Mouse (Mus musculus): Measurements from ENCODE around the gene Rnf24.

DNA sequence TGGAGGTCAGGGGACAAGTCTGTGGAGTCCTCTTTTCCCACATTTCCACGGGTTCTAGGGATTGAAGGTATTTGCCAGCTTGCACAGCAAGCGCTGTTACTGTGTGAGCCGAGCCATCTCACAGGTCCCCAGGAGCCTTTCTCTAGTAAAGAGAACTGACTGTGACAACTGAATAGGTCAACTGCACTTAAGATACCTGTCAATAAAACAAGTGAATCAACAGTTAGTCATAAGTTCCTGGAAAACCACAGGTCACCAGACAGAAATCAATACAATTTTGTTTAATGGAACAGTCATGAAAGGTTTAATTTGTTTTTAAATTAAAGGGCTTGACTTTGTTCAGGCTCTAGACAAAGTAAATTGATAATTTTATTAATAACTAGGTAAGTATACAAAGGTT lies 22.1 kb downstream of the Rnf24 start:
- TF ChIP-seq CTCF (IDR thresholded peaks at IDR 0.05; ENCODE audit: extremely low read depth, insufficient read depth, low read length) (no peak), POLR2A (IDR thresholded peaks at IDR 0.05; ENCODE audit: extremely low read depth, insufficient read depth, low read length) (no peak)
